Mouse (Mus musculus): Measurements from ENCODE around the gene Arhgef12. TPM values are rescaled to one million over a fixed set of nuclear protein-coding genes. Genes with fewer than 3 reads are reported as not detected.

Gene Arhgef12
- polyA plus RNA-seq, 1 experiment from 2014 or later = 8.1 TPM

GRCm38 (mm10) chr9:43094828-43095227, 12.2 kb downstream of the Arhgef12 start:
- Histone ChIP-seq H3K4me1 (replicated peaks) (no peaks in the 10 kb centered on the region; the same call in 1 of the 2 replicates), H3K9ac (no peak overlapping the region), H3K4me3 (replicated peaks) (no peak overlapping the region), H3K9me3 (no peaks in the 10 kb centered on the region), H3K27ac (no peak overlapping the region), H3K36me3 (no peaks in the 10 kb centered on the region), H3K4me2 (replicated peaks) (no peak overlapping the region), H3K27me3 (replicated peaks) (no peaks in the 10 kb centered on the region)
- no peak for ATAC-seq
- WGBS = 80% methylated on average over 4 of the region's 4 CpGs

- ATAC-seq = no peak
- WGBS = 50% methylated on average over 3 of the region's 3 CpGs
- no peaks in the 10 kb centered on the region for H3K36me3 ChIP-seq
- H3K4me1 ChIP-seq (replicated peaks) = no peaks in the 10 kb centered on the region; the same call in 1 of the 2 replicates
- H3K9ac ChIP-seq = no peak overlapping the region
- H3K9me3 ChIP-seq = no peaks in the 10 kb centered on the region
- no peak overlapping the region for H3K27ac ChIP-seq
- H3K4me2 ChIP-seq (replicated peaks) = no peak overlapping the region
- no peaks in the 10 kb centered on the region for H3K27me3 ChIP-seq (replicated peaks)
- H3K4me3 ChIP-seq (replicated peaks) = no peak overlapping the region
Observed at GRCm38 (mm10) chr9:43093803-43094202, 13.2 kb downstream of the Arhgef12 start.

DNA sequence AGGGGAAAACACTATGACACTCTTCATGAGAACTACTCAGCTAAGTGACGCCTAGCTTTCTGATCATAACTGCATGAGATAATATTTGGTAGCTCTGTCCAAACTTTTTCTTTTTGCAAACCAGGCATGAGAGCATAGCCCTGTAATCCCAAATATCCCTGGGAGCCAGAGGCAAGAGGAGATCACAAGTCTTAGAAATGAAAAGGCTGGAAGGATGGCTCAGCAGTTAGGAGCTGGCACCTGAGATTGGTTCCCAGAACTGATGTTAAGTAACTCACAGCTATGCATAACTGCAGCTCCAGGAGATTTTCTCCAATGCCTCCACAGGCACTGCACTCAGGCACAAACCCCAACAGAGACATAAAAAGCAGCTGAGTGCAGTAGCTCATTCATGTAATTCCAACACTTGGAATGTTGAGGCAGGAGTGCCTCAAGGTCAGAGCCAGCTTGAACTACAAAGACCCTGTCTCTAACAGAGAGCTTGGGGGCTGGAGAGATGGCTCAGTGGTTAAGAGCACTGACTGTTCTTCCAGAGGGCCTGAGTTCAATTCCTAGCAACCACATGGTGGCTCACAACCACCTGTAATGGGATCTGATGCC, 21.3 kb downstream of the Arhgef12 start:
- WGBS = 88% methylated on average over 1 of the region's 1 CpGs
- Histone ChIP-seq H3K27me3 (replicated peaks) (no peaks in the 10 kb centered on the region), H3K27ac (no peak overlapping the region)

GRCm38 (mm10) chr9:43084496-43085362, 22.3 kb downstream of the Arhgef12 start:
- H3K9me3 ChIP-seq = no peaks in the 10 kb centered on the region
- H3K4me1 ChIP-seq (replicated peaks) = 0 out of 2 replicates have a peak, but pooled peaks cover 9% of the 10 kb centered on the region
- WGBS = 66% methylated on average over 7 of the region's 7 CpGs
- H3K9ac ChIP-seq = no peak overlapping the region
- no peaks in the 10 kb centered on the region for H3K27me3 ChIP-seq (replicated peaks)
- no peak for ATAC-seq
- no peak overlapping the region for H3K4me2 ChIP-seq (replicated peaks)
- no peak overlapping the region for H3K4me3 ChIP-seq (replicated peaks)
- H3K27ac ChIP-seq = no peak overlapping the region
- no peaks in the 10 kb centered on the region for H3K36me3 ChIP-seq

More for the DNA sequence above, 21.3 kb downstream of the Arhgef12 start:
- Histone ChIP-seq H3K9me3 (no peaks in the 10 kb centered on the region), H3K4me1 (replicated peaks) (0 out of 2 replicates have a peak, but pooled peaks cover 9% of the 10 kb centered on the region), H3K4me3 (replicated peaks) (no peak overlapping the region), H3K36me3 (no peaks in the 10 kb centered on the region), H3K4me2 (replicated peaks) (no peak overlapping the region), H3K9ac (no peak overlapping the region)
- ATAC-seq = no peak

DNA sequence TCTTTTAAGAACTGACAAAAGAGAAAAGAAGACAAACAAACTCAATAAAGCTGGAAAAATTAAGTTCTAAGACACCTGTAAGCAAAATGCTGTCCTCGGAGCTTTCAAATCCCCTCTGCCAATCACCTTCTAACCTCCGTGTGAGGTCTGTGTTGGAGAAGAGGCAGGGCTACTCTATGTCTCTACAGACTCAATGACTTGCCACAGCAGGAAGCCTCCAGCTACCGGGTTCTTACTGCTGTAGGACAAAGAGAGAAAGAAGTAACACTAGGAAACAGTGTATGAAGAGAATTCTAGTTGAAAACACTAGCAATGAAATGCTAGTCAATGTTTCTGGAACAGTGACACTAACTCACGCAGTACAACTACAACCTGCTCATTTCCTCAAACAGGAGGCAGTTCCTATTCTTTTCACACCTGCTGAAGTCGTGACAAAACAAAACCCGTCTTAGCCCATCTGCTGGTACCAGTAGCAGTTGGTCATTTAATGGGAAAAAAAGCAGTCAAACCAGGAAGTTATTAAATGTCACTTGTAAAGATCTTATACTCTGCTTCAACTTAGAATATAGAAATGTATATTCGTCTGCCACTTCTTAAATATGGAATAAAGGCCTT, 23.5 kb downstream of the Arhgef12 start:
- 65% methylated on average over 7 of the region's 7 CpGs for WGBS
- Histone ChIP-seq H3K4me1 (replicated peaks) (0 out of 2 replicates have a peak, but pooled peaks cover 9% of the 10 kb centered on the region), H3K36me3 (no peaks in the 10 kb centered on the region), H3K27me3 (replicated peaks) (no peaks in the 10 kb centered on the region), H3K4me2 (replicated peaks) (no peak overlapping the region), H3K27ac (no peak overlapping the region), H3K9me3 (no peaks in the 10 kb centered on the region), H3K4me3 (replicated peaks) (no peak overlapping the region), H3K9ac (no peak overlapping the region)
- no peak for ATAC-seq

GRCm38 (mm10) chr9:43078711-43079110, 28.3 kb downstream of the Arhgef12 start:
- H3K4me1 ChIP-seq (replicated peaks) = no peaks in the 10 kb centered on the region
- no peak overlapping the region for H3K9ac ChIP-seq
- H3K9me3 ChIP-seq = no peaks in the 10 kb centered on the region
- no peaks in the 10 kb centered on the region for H3K27me3 ChIP-seq (replicated peaks)
- no peak for ATAC-seq
- 90% methylated on average over 3 of the region's 3 CpGs for WGBS
- no peaks in the 10 kb centered on the region for H3K36me3 ChIP-seq
- H3K4me2 ChIP-seq (replicated peaks) = no peak overlapping the region
- no peak overlapping the region for H3K27ac ChIP-seq
- no peak overlapping the region for H3K4me3 ChIP-seq (replicated peaks)

GRCm38 (mm10) chr9:43076163-43076562, 30.9 kb downstream of the Arhgef12 start:
- H3K4me2 ChIP-seq (replicated peaks) = no peak overlapping the region
- H3K27me3 ChIP-seq (replicated peaks) = no peaks in the 10 kb centered on the region

DNA sequence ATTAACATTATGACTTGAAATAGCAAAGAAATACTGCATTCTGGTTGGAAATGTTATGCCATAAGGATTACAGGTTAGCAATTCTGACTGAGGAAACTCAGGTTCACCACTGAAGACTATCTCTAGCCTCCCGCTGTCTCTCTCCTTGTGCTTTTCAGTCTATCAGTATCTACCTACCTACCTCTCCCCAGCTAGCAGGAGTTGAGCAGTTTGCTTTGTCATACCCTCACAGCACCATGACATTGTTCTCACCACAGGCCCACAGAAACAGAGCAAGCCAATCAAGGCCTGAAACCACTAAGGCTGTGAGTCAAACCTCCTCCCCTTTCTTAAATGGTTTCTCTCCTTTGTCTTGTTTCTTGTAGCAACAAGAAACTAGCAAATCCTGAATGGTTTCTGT, 32.4 kb downstream of the Arhgef12 start:
- Histone ChIP-seq H3K27me3 (replicated peaks) (no peaks in the 10 kb centered on the region), H3K36me3 (no peaks in the 10 kb centered on the region), H3K9ac (no peak overlapping the region), H3K9me3 (no peaks in the 10 kb centered on the region), H3K27ac (no peak overlapping the region), H3K4me3 (replicated peaks) (no peak overlapping the region), H3K4me1 (replicated peaks) (no peaks in the 10 kb centered on the region), H3K4me2 (replicated peaks) (no peak overlapping the region)
- ATAC-seq = no peak
- WGBS = 98% methylated on average over 1 of the region's 1 CpGs

More at GRCm38 (mm10) chr9:43076163-43076562, 30.9 kb downstream of the Arhgef12 start:
- no peak for ATAC-seq
- no peaks in the 10 kb centered on the region for H3K9me3 ChIP-seq
- no peak overlapping the region for H3K4me3 ChIP-seq (replicated peaks)
- no peaks in the 10 kb centered on the region for H3K36me3 ChIP-seq
- H3K27ac ChIP-seq = no peak overlapping the region
- no peak overlapping the region for H3K9ac ChIP-seq
- no peaks in the 10 kb centered on the region for H3K4me1 ChIP-seq (replicated peaks)
- 73% methylated on average over 7 of the region's 7 CpGs for WGBS

DNA sequence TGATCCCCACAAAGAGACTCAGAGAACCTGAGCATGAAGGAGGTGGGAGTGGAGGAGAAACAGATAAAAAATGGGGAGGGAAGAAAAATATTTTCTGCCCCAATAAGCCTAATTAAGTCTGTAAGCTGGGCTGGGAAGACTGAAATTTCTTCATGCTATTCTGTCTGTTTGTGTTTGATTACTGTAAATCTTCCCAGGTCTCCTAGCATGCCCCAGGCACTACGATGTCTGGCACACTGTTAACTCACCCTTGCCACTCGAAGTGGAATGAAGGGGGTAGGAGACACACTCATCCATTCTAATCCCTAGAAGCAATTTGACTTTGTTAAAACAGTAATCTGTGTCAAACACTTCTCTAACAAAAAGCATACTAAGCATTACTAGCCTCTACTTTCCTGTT, 35.3 kb downstream of the Arhgef12 start:
- WGBS = 56% methylated on average over 2 of the region's 2 CpGs
- Histone ChIP-seq H3K36me3 (no peaks in the 10 kb centered on the region), H3K27me3 (replicated peaks) (no peaks in the 10 kb centered on the region), H3K27ac (no peak overlapping the region), H3K4me3 (replicated peaks) (no peak overlapping the region), H3K4me2 (replicated peaks) (no peak overlapping the region), H3K4me1 (replicated peaks) (peaks cover 13% of the 10 kb centered on the region; the same call in 1 of the 2 replicates), H3K9ac (no peak overlapping the region), H3K9me3 (no peaks in the 10 kb centered on the region)
- no peak for ATAC-seq

DNA sequence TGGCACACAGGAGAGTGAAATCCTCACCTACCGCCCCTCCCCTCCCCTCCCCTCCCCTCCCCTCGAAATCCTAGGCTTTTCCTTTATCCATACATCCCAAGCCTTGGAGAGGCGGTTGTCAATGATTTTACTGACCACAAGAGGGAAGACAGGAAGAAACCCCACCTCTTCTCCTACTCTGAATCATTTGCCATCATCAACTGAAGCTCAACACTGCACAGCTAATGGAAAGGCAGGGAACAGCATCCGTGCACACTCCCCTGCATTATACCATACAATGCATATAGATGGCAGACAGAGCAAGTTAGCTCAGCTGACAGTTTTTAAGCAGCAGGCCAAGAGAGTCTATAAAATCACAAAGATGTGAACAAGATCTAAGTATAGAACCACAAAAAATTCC, 35.9 kb downstream of the Arhgef12 start:
- no peaks in the 10 kb centered on the region for H3K9me3 ChIP-seq
- H3K4me2 ChIP-seq (replicated peaks) = no peak overlapping the region
- no peaks in the 10 kb centered on the region for H3K27me3 ChIP-seq (replicated peaks)
- H3K36me3 ChIP-seq = no peaks in the 10 kb centered on the region
- no peak for ATAC-seq
- H3K9ac ChIP-seq = no peak overlapping the region
- peaks cover 13% of the 10 kb centered on the region; the same call in 1 of the 2 replicates for H3K4me1 ChIP-seq (replicated peaks)
- no peak overlapping the region for H3K4me3 ChIP-seq (replicated peaks)
- WGBS = 42% methylated on average over 4 of the region's 4 CpGs
- no peak overlapping the region for H3K27ac ChIP-seq

GRCm38 (mm10) chr9:43070566-43070965, 36.5 kb downstream of the Arhgef12 start:
- Histone ChIP-seq H3K4me1 (replicated peaks) (peaks cover 13% of the 10 kb centered on the region; the same call in 1 of the 2 replicates), H3K9ac (no peak overlapping the region), H3K27ac (no peak overlapping the region), H3K36me3 (no peaks in the 10 kb centered on the region), H3K27me3 (replicated peaks) (no peaks in the 10 kb centered on the region), H3K4me3 (replicated peaks) (no peak overlapping the region), H3K4me2 (replicated peaks) (no peak overlapping the region), H3K9me3 (no peaks in the 10 kb centered on the region)
- no peak for ATAC-seq
- 73% methylated on average over 4 of the region's 4 CpGs for WGBS

DNA sequence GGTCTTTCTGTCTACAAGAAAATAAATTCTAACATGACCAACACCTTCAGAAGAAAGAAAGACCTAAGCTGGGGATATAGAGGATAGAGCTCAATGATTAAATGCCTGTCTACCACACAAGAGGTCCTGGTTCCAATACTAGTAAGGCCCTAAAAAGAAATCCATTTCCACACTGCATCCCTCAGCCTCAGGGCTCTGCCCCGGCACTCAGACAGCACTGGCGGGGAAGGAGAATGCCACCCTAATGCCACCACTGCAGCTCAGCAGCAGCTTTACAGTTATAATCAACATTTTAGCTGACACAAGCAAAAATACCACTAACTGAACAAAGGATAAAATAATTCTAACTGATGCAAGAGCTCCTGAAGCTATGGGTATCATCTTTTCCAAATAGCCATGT, 36.9 kb downstream of the Arhgef12 start:
- H3K9me3 ChIP-seq = no peaks in the 10 kb centered on the region
- H3K27me3 ChIP-seq (replicated peaks) = no peaks in the 10 kb centered on the region
- no peak overlapping the region for H3K4me2 ChIP-seq (replicated peaks)
- 79% methylated on average over 2 of the region's 2 CpGs for WGBS
- no peaks in the 10 kb centered on the region for H3K36me3 ChIP-seq
- no peak overlapping the region for H3K9ac ChIP-seq
- no peak overlapping the region for H3K4me3 ChIP-seq (replicated peaks)
- peaks cover 13% of the 10 kb centered on the region; the same call in 1 of the 2 replicates for H3K4me1 ChIP-seq (replicated peaks)
- ATAC-seq = no peak
- no peak overlapping the region for H3K27ac ChIP-seq

Data from intestine, embryonic 15.5 days (tissue).